Mouse (Mus musculus) neural tube, embryonic 14.5 days (tissue): ENCODE results near the gene Col17a1. TPM values are rescaled to one million over a fixed set of nuclear protein-coding genes. Genes with fewer than 3 reads are reported as not detected.

Experiments used
- ATAC-seq: fragments of 200-750 bp; cut with Nextera tagmentation; 2 replicates; pipeline ENCODE4 v1.8.0; 2017; ENCODE audit warnings: low read depth, mild to moderate bottlenecking, moderate TSS enrichment, moderate library complexity
- H3K27ac ChIP-seq: fragments of 300-500 bp; sonication (generic); 2 replicates; pipeline ENCODE4 v1.5.1; 2014; ENCODE audit warnings: low read depth, mild to moderate bottlenecking, control low read depth, low read length, moderate library complexity, mixed read lengths
- H3K27me3 ChIP-seq: fragments of 300-500 bp; sonication (generic); 2 replicates; pipeline ENCODE4 v1.6.1; 2014; ENCODE audit warnings: low read length; ENCODE audit not compliant: control insufficient read depth, insufficient read depth
- H3K36me3 ChIP-seq: fragments of 300-500 bp; sonication (generic); 2 replicates; pipeline ENCODE4 v1.6.1; 2014; ENCODE audit warnings: low read length, mixed read lengths; ENCODE audit not compliant: control insufficient read depth, insufficient read depth
- H3K4me1 ChIP-seq: fragments of 300-500 bp; sonication (generic); 2 replicates; pipeline ENCODE4 v1.6.1; 2014; ENCODE audit warnings: low read length; ENCODE audit not compliant: control insufficient read depth, insufficient read depth
- H3K4me2 ChIP-seq: fragments of 300-500 bp; sonication (generic); 2 replicates; pipeline ENCODE4 v1.6.1; 2014; ENCODE audit warnings: mild to moderate bottlenecking, low read depth, low read length, control low read depth
- H3K4me3 ChIP-seq: fragments of 300-500 bp; sonication (generic); 2 replicates; pipeline ENCODE4 v1.5.1; 2014; ENCODE audit warnings: low read depth, low read length, control low read depth, mixed read lengths
- H3K9ac ChIP-seq: fragments of 300-500 bp; sonication (generic); replicated peaks from 2 replicates; pipeline ENCODE4 v1.6.1; 2014; ENCODE audit warnings: low read depth, mild to moderate bottlenecking, control low read depth, low read length, mixed read lengths
- H3K9me3 ChIP-seq: fragments of 300-500 bp; sonication (generic); 2 replicates; pipeline ENCODE4 v1.6.1; 2016; ENCODE audit warnings: low read length; ENCODE audit not compliant: control insufficient read depth
- WGBS: fragments of 180-500 bp; shearing (Covaris S2); extraction: QIAGEN DNeasy Blood & Tissue Kit; methylation state at CpG from one replicate; pipeline ENCODE4 v1.1.7; 2014; 5-methylcytosine and 5-hydroxymethylcytosine counted together
- polyA plus RNA-seq: library from polyadenylated mRNA; unstranded; fragments of >200 nt; fragmentation: Nextera tagmentation; extraction: Ambion mirVana; gene quantifications from 2 replicates; pipeline ENCODE4 v1.2.1, GENCODE M21; 2014

Col17a1 gene
- polyA plus RNA-seq, 1 experiment from 2014 or later: 0.37 TPM

- no peaks in the 10 kb centered on the region for H3K9me3 ChIP-seq
- no peak overlapping the region for H3K9ac ChIP-seq
- no peak for ATAC-seq
- no peak overlapping the region for H3K27ac ChIP-seq
- H3K4me1 ChIP-seq: no peaks in the 10 kb centered on the region
- 89% methylated on average over 9 of the region's 9 CpGs for WGBS
- H3K4me2 ChIP-seq: no peak overlapping the region
- H3K27me3 ChIP-seq: no peaks in the 10 kb centered on the region
- no peaks in the 10 kb centered on the region for H3K36me3 ChIP-seq
- no peak overlapping the region for H3K4me3 ChIP-seq
Measured at GRCm38 (mm10) chr19:47713457-47713856, 21.6 kb upstream of the Col17a1 start.

DNA sequence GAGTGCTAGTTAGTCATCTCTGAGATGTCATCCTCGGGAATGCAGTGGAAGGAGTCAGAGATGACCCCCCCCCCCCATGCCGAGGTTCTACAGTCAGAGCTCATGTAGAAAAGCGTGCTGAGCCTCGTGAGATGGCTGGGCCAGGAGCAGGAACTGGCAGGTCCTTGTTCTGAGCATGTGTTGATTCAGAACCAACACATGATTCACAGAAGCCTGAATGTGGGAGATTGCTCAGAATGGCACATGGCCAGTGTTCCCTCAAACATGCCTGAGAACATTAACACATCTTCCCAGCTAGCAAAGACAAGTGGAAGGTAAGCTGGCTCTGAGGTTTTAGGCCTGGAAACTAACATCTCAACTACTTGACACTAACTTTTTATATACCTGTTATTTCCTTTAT, 18.5 kb upstream of the Col17a1 start:
- no peaks in the 10 kb centered on the region for H3K9me3 ChIP-seq
- no peak overlapping the region for H3K4me2 ChIP-seq
- no peak overlapping the region for H3K27ac ChIP-seq
- H3K4me1 ChIP-seq: no peaks in the 10 kb centered on the region
- H3K4me3 ChIP-seq: no peak overlapping the region
- H3K27me3 ChIP-seq: no peaks in the 10 kb centered on the region
- WGBS: 87% methylated on average over 4 of the region's 4 CpGs
- no peaks in the 10 kb centered on the region for H3K36me3 ChIP-seq
- ATAC-seq: no peak
- H3K9ac ChIP-seq: no peak overlapping the region

- no peaks in the 10 kb centered on the region for H3K36me3 ChIP-seq
- H3K27ac ChIP-seq: no peak overlapping the region
- no peak for ATAC-seq
- no peak overlapping the region for H3K9ac ChIP-seq
- WGBS: 94% methylated on average over 8 of the region's 8 CpGs
- H3K9me3 ChIP-seq: no peaks in the 10 kb centered on the region
- H3K4me1 ChIP-seq: no peaks in the 10 kb centered on the region
- no peak overlapping the region for H3K4me3 ChIP-seq
- H3K4me2 ChIP-seq: no peak overlapping the region
- no peaks in the 10 kb centered on the region for H3K27me3 ChIP-seq
Measured at GRCm38 (mm10) chr19:47705772-47706309, 13.9 kb upstream of the Col17a1 start.

GRCm38 (mm10) chr19:47705080-47705771, 13.3 kb upstream of the Col17a1 start:
- no peak overlapping the region for H3K9ac ChIP-seq
- no peak overlapping the region for H3K4me3 ChIP-seq
- no peaks in the 10 kb centered on the region for H3K36me3 ChIP-seq
- no peak overlapping the region for H3K4me2 ChIP-seq
- 80% methylated on average over 13 of the region's 13 CpGs for WGBS
- H3K27me3 ChIP-seq: no peaks in the 10 kb centered on the region
- H3K9me3 ChIP-seq: no peaks in the 10 kb centered on the region
- H3K4me1 ChIP-seq: no peaks in the 10 kb centered on the region
- ATAC-seq: no peak
- no peak overlapping the region for H3K27ac ChIP-seq

- Histone ChIP-seq H3K36me3 (no peaks in the 10 kb centered on the region), H3K4me1 (no peaks in the 10 kb centered on the region), H3K4me3 (no peak overlapping the region), H3K9me3 (no peaks in the 10 kb centered on the region), H3K9ac (no peak overlapping the region), H3K27me3 (no peaks in the 10 kb centered on the region), H3K27ac (no peak overlapping the region), H3K4me2 (no peak overlapping the region)
- WGBS: 90% methylated on average over 8 of the region's 8 CpGs
- ATAC-seq: no peak
Measured at GRCm38 (mm10) chr19:47700509-47700908, 8.6 kb upstream of the Col17a1 start.

DNA sequence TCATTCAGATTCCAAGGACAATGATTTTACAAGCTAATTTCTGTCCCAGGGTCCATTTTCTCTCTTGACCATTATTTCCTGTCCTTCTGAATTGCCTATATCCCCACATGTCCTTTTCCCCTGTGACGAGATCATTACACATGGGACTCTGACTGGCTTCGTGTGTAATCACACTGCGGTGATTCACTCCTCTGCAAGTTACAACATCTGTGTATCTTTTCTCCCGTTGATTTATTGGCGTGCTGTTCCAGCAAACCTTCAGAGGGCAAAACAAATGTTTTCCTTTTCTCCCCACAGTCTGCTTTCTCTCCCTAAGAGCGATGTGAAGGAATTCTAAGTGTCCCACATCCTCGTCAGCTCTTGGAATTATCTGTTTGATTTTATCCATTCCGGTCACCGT, 7.8 kb upstream of the Col17a1 start:
- Histone ChIP-seq H3K36me3 (no peaks in the 10 kb centered on the region), H3K4me2 (no peak overlapping the region), H3K4me3 (no peak overlapping the region), H3K9me3 (no peaks in the 10 kb centered on the region), H3K4me1 (no peaks in the 10 kb centered on the region), H3K27me3 (no peaks in the 10 kb centered on the region), H3K27ac (no peak overlapping the region), H3K9ac (no peak overlapping the region)
- no peak for ATAC-seq
- WGBS: 39% methylated on average over 9 of the region's 9 CpGs

DNA sequence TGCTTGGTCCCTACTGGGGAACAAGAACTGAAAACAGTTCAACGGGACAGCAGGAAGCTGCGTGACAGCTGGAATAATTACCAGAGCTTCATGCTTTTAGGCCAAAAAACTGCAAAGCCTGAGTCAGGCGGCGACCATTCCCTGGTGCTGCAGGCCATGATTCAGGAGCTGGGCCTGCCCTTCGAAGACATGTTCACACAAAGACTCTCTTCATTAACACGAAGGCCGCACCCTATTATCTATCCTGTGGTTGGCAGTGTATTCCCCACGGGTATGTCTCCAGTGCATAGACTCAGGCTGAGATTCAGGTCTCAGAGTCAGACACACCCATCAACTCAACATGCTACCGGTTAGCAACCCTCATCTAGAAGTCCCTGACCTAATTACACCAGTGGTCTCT, 6.4 kb upstream of the Col17a1 start:
- 81% methylated on average over 9 of the region's 9 CpGs for whole genome bisulfite sequencing
- Histone ChIP-seq H3K9me3 (no peaks in the 10 kb centered on the region), H3K27ac (no peak overlapping the region), H3K9ac (no peak overlapping the region), H3K4me3 (no peak overlapping the region), H3K4me1 (no peaks in the 10 kb centered on the region), H3K36me3 (no peaks in the 10 kb centered on the region), H3K4me2 (no peak overlapping the region), H3K27me3 (no peaks in the 10 kb centered on the region)
- no peak for ATAC-seq

DNA sequence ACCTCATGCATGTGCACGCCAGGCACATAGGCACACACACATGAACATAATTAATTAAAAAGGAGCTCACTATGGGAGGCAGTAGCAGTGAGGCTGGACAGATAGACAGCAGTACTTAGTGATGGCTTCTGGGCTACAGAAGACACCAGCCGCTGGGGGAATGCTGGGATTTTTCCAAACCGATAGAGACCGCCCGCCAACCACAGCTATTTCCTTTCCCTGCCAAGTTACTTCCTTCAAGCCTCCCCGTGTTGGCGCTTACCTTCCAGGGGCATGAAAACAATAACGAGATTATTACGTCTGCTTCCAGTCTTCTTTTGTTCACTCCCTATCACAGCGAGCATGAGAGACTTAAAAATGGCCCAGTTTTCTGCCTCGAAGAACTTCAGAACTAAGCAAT, 5.2 kb upstream of the Col17a1 start:
- Histone ChIP-seq H3K4me2 (no peak overlapping the region), H3K9me3 (no peaks in the 10 kb centered on the region), H3K27ac (no peak overlapping the region), H3K4me1 (no peaks in the 10 kb centered on the region), H3K4me3 (no peak overlapping the region), H3K27me3 (no peaks in the 10 kb centered on the region), H3K36me3 (no peaks in the 10 kb centered on the region), H3K9ac (no peak overlapping the region)
- no peak for ATAC-seq
- 95% methylated on average over 11 of the region's 11 CpGs for WGBS

GRCm38 (mm10) chr19:47696411-47696810, 4.5 kb upstream of the Col17a1 start:
- WGBS: 93% methylated on average over 8 of the region's 8 CpGs
- ATAC-seq: no peak
- Histone ChIP-seq H3K9ac (no peak overlapping the region), H3K27ac (no peak overlapping the region), H3K4me2 (no peak overlapping the region), H3K9me3 (no peaks in the 10 kb centered on the region), H3K36me3 (no peaks in the 10 kb centered on the region), H3K4me3 (no peak overlapping the region), H3K27me3 (no peaks in the 10 kb centered on the region), H3K4me1 (no peaks in the 10 kb centered on the region)
